Mouse (Mus musculus): Measurements from ENCODE around the gene Slc25a16. TPM values are rescaled to one million over a fixed set of nuclear protein-coding genes. Genes with fewer than 3 reads are reported as not detected.

The Slc25a16 gene
- 15.3 and 17.9 TPM in 2 replicates for polyA plus RNA-seq (2014; fragmentation: Nextera tagmentation; extraction: Ambion mirVana)

GRCm38 (mm10) chr10:62919925-62920765 lies at the start of gene Slc25a16:
TSS of gene Slc25a16 (plus strand) at chr10:62920633.
- 9% methylated on average over 49 of the region's 50 CpGs for WGBS
- H3K4me3 ChIP-seq (replicated peaks; ENCODE audit: low read depth, low read length), result peak within 1 kb of the TSS; percentile 92
- H3K27ac ChIP-seq (replicated peaks; ENCODE audit: low read depth, low read length), result peak within 1 kb of the TSS; percentile 90
- peak within 1 kb of the TSS; percentile 76 for H3K4me2 ChIP-seq (ENCODE audit: low read length)
- peak; percentile 97 for ATAC-seq (ENCODE audit: low FRiP score, low TSS enrichment)
- H3K36me3 ChIP-seq (ENCODE audit: control insufficient read depth, insufficient read depth, low read length), result no peaks in the 10 kb centered on the region
- peak; percentile 98 for DNase-seq
- no peaks in the 10 kb centered on the region for H3K9me3 ChIP-seq (ENCODE audit: control insufficient read depth, low read length)
- peak within 1 kb of the TSS; percentile 95 for H3K9ac ChIP-seq (replicated peaks; ENCODE audit: low read length)
- H3K27me3 ChIP-seq (ENCODE audit: control insufficient read depth, insufficient read depth, low read length), result no peaks in the 10 kb centered on the region
- peaks cover 7% of the 10 kb centered on the region for H3K4me1 ChIP-seq (ENCODE audit: control insufficient read depth, insufficient read depth, low read length)

GRCm38 (mm10) chr10:62874828-62875227 lies 45.6 kb upstream of the Slc25a16 start:
- no peak overlapping the region for H3K4me3 ChIP-seq (replicated peaks; ENCODE audit: low read depth, low read length)
- no peak overlapping the region for H3K4me2 ChIP-seq (ENCODE audit: low read length)
- H3K36me3 ChIP-seq (ENCODE audit: control insufficient read depth, insufficient read depth, low read length), result 0 out of 2 replicates have a peak, but pooled peaks cover 2% of the 10 kb centered on the region
- no peak for ATAC-seq (ENCODE audit: low FRiP score, low TSS enrichment)
- H3K4me1 ChIP-seq (ENCODE audit: control insufficient read depth, insufficient read depth, low read length), result no peaks in the 10 kb centered on the region
- no peaks in the 10 kb centered on the region for H3K9me3 ChIP-seq (ENCODE audit: control insufficient read depth, low read length)
- no peak overlapping the region for H3K27ac ChIP-seq (replicated peaks; ENCODE audit: low read depth, low read length)
- DNase-seq, result no peak
- H3K9ac ChIP-seq (replicated peaks; ENCODE audit: low read length), result no peak overlapping the region
- WGBS, result 89% methylated on average over 4 of the region's 4 CpGs
- no peaks in the 10 kb centered on the region for H3K27me3 ChIP-seq (ENCODE audit: control insufficient read depth, insufficient read depth, low read length)

- no peak for ATAC-seq (ENCODE audit: low FRiP score, low TSS enrichment)
- no peak for DNase-seq
- no peaks in the 10 kb centered on the region for H3K4me1 ChIP-seq (ENCODE audit: control insufficient read depth, insufficient read depth, low read length)
- H3K4me2 ChIP-seq (ENCODE audit: low read length), result no peak overlapping the region
- H3K36me3 ChIP-seq (ENCODE audit: control insufficient read depth, insufficient read depth, low read length), result 0 out of 2 replicates have a peak, but pooled peaks cover 2% of the 10 kb centered on the region
- no peak overlapping the region for H3K27ac ChIP-seq (replicated peaks; ENCODE audit: low read depth, low read length)
- H3K9ac ChIP-seq (replicated peaks; ENCODE audit: low read length), result no peak overlapping the region
- 93% methylated on average over 4 of the region's 4 CpGs for WGBS
- H3K4me3 ChIP-seq (replicated peaks; ENCODE audit: low read depth, low read length), result no peak overlapping the region
- H3K27me3 ChIP-seq (ENCODE audit: control insufficient read depth, insufficient read depth, low read length), result no peaks in the 10 kb centered on the region
- no peaks in the 10 kb centered on the region for H3K9me3 ChIP-seq (ENCODE audit: control insufficient read depth, low read length)
Observed at GRCm38 (mm10) chr10:62875565-62875964, 44.9 kb upstream of the Slc25a16 start.

GRCm38 (mm10) chr10:62878056-62878455 lies 42.4 kb upstream of the Slc25a16 start:
- ATAC-seq (ENCODE audit: low FRiP score, low TSS enrichment) (no peak), DNase-seq (no peak)
- H3K4me3 ChIP-seq (replicated peaks; ENCODE audit: low read depth, low read length), result no peak overlapping the region
- H3K4me1 ChIP-seq (ENCODE audit: control insufficient read depth, insufficient read depth, low read length), result no peaks in the 10 kb centered on the region
- no peak overlapping the region for H3K4me2 ChIP-seq (ENCODE audit: low read length)
- 0 out of 2 replicates have a peak, but pooled peaks cover 2% of the 10 kb centered on the region for H3K36me3 ChIP-seq (ENCODE audit: control insufficient read depth, insufficient read depth, low read length)
- no peaks in the 10 kb centered on the region for H3K27me3 ChIP-seq (ENCODE audit: control insufficient read depth, insufficient read depth, low read length)
- 93% methylated on average over 13 of the region's 13 CpGs for WGBS
- H3K9me3 ChIP-seq (ENCODE audit: control insufficient read depth, low read length), result no peaks in the 10 kb centered on the region
- no peak overlapping the region for H3K27ac ChIP-seq (replicated peaks; ENCODE audit: low read depth, low read length)
- no peak overlapping the region for H3K9ac ChIP-seq (replicated peaks; ENCODE audit: low read length)

- Histone ChIP-seq H3K4me3 (replicated peaks; ENCODE audit: low read depth, low read length) (no peak overlapping the region), H3K4me1 (ENCODE audit: control insufficient read depth, insufficient read depth, low read length) (peaks cover 8% of the 10 kb centered on the region; the same call in 1 of the 2 replicates), H3K4me2 (ENCODE audit: low read length) (no peak overlapping the region), H3K36me3 (ENCODE audit: control insufficient read depth, insufficient read depth, low read length) (0 out of 2 replicates have a peak, but pooled peaks cover 2% of the 10 kb centered on the region), H3K9me3 (ENCODE audit: control insufficient read depth, low read length) (no peaks in the 10 kb centered on the region), H3K9ac (replicated peaks; ENCODE audit: low read length) (no peak overlapping the region), H3K27me3 (ENCODE audit: control insufficient read depth, insufficient read depth, low read length) (peaks cover 7% of the 10 kb centered on the region; the same call in 1 of the 2 replicates), H3K27ac (replicated peaks; ENCODE audit: low read depth, low read length) (no peak overlapping the region)
- no peak for ATAC-seq (ENCODE audit: low FRiP score, low TSS enrichment)
- 36% methylated on average over 5 of the region's 5 CpGs for WGBS
- DNase-seq, result peak; percentile 40
Observed at GRCm38 (mm10) chr10:62881211-62881610, 39.2 kb upstream of the Slc25a16 start.

- peaks cover 17% of the 10 kb centered on the region; the same call in 1 of the 2 replicates for H3K4me1 ChIP-seq (ENCODE audit: control insufficient read depth, insufficient read depth, low read length)
- DNase-seq (peak; percentile 57), ATAC-seq (ENCODE audit: low FRiP score, low TSS enrichment) (no peak)
- no peak overlapping the region for H3K4me3 ChIP-seq (replicated peaks; ENCODE audit: low read depth, low read length)
- H3K27me3 ChIP-seq (ENCODE audit: control insufficient read depth, insufficient read depth, low read length), result peaks cover 7% of the 10 kb centered on the region; the same call in 1 of the 2 replicates
- peak overlapping the region; percentile 1; the same call in 1 of the 2 replicates for H3K4me2 ChIP-seq (ENCODE audit: low read length)
- H3K27ac ChIP-seq (replicated peaks; ENCODE audit: low read depth, low read length), result no peak overlapping the region
- WGBS, result 7% methylated on average over 9 of the region's 9 CpGs
- no peaks in the 10 kb centered on the region for H3K36me3 ChIP-seq (ENCODE audit: control insufficient read depth, insufficient read depth, low read length)
- H3K9ac ChIP-seq (replicated peaks; ENCODE audit: low read length), result no peak overlapping the region
- H3K9me3 ChIP-seq (ENCODE audit: control insufficient read depth, low read length), result no peaks in the 10 kb centered on the region
Observed at GRCm38 (mm10) chr10:62883933-62884372, 36.5 kb upstream of the Slc25a16 start.

GRCm38 (mm10) chr10:62884517-62884916 lies 35.9 kb upstream of the Slc25a16 start:
- Histone ChIP-seq H3K9me3 (ENCODE audit: control insufficient read depth, low read length) (no peaks in the 10 kb centered on the region), H3K4me3 (replicated peaks; ENCODE audit: low read depth, low read length) (no peak overlapping the region), H3K4me2 (ENCODE audit: low read length) (peak overlapping the region; percentile 1; the same call in 1 of the 2 replicates), H3K27me3 (ENCODE audit: control insufficient read depth, insufficient read depth, low read length) (peaks cover 7% of the 10 kb centered on the region; the same call in 1 of the 2 replicates), H3K27ac (replicated peaks; ENCODE audit: low read depth, low read length) (no peak overlapping the region), H3K9ac (replicated peaks; ENCODE audit: low read length) (no peak overlapping the region), H3K36me3 (ENCODE audit: control insufficient read depth, insufficient read depth, low read length) (no peaks in the 10 kb centered on the region), H3K4me1 (ENCODE audit: control insufficient read depth, insufficient read depth, low read length) (peaks cover 17% of the 10 kb centered on the region; the same call in 1 of the 2 replicates)
- 52% methylated on average over 1 of the region's 1 CpGs for WGBS
- ATAC-seq (ENCODE audit: low FRiP score, low TSS enrichment) (no peak), DNase-seq (no peak)

GRCm38 (mm10) chr10:62885460-62885859 lies 35.0 kb upstream of the Slc25a16 start:
- Histone ChIP-seq H3K4me1 (ENCODE audit: control insufficient read depth, insufficient read depth, low read length) (peaks cover 17% of the 10 kb centered on the region; the same call in 1 of the 2 replicates), H3K27me3 (ENCODE audit: control insufficient read depth, insufficient read depth, low read length) (peaks cover 7% of the 10 kb centered on the region; the same call in 1 of the 2 replicates), H3K4me2 (ENCODE audit: low read length) (peak overlapping the region; percentile 96), H3K27ac (replicated peaks; ENCODE audit: low read depth, low read length) (no peak overlapping the region), H3K36me3 (ENCODE audit: control insufficient read depth, insufficient read depth, low read length) (no peaks in the 10 kb centered on the region), H3K9me3 (ENCODE audit: control insufficient read depth, low read length) (no peaks in the 10 kb centered on the region), H3K4me3 (replicated peaks; ENCODE audit: low read depth, low read length) (peak overlapping the region; percentile 50; the same call in 1 of the 2 replicates), H3K9ac (replicated peaks; ENCODE audit: low read length) (no peak overlapping the region)
- 46% methylated on average over 10 of the region's 10 CpGs for WGBS
- DNase-seq, result no peak
- no peak for ATAC-seq (ENCODE audit: low FRiP score, low TSS enrichment)
